Mouse (Mus musculus): ENCODE data around the gene Dusp13. TPM values are rescaled to one million over a fixed set of nuclear protein-coding genes. Genes with fewer than 3 reads are reported as not detected.
A peak's percentile ranks its signal among the peaks of the same experiment; 100 is the strongest.

Gene Dusp13
- total and polyA plus RNA-seq, 3 experiments: 0.45 to 0.70 (median 0.48) TPM

DNA sequence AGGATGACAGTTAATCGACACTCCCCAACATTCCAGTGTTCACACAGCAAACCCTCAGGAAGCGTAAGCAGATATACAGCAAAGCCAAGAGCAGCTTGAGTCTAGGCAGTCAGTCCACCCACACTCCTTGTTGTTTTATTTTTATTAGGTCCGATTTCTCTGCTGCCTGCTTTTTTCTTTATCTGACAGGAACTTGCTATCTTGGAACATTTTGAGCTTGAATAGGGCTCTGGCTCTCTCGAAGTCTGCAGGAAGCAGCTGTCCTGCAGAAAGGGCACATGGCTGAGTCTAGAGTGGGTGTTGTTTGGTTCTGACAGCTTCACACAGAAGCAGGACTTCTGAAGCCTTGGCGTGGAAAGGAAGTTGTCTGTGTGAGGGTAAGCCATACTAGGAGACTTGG lies 47.7 kb downstream of the Dusp13 start:
- Histone ChIP-seq H3K4me1 (ENCODE audit: control insufficient read depth, insufficient read depth, low read length) (peaks cover 11% of the 10 kb centered on the region), H3K79me2 (replicated peaks; ENCODE audit: control insufficient read depth, insufficient read depth, low read length) (no peaks in the 10 kb centered on the region), H3K27ac (no peak overlapping the region), H3K9ac (ENCODE audit: low read depth, low read length) (no peak overlapping the region), H3K36me3 (ENCODE audit: control insufficient read depth, insufficient read depth, low read length) (no peaks in the 10 kb centered on the region), H3K4me3 (no peak overlapping the region), H3K27me3 (ENCODE audit: control insufficient read depth, insufficient read depth, low read length) (no peaks in the 10 kb centered on the region)
- TF ChIP-seq CTCF (IDR thresholded peaks at IDR 0.05) (no peak), POLR2A (IDR thresholded peaks at IDR 0.05; ENCODE audit: insufficient read depth, low read depth, low read length) (no peak), EP300 (IDR thresholded peaks at IDR 0.05; ENCODE audit: insufficient read depth, low read depth, low read length) (0 out of 2 replicates have a peak, but pooled peaks have one; percentile 47)
- intact Hi-C loops (cut with DNase I): no loop called here
- WGBS: 21% methylated on average over 5 of the region's 5 CpGs
- peak in 1 of 2 experiments; percentile 30 for DNase-seq

GRCm38 (mm10) chr14:21702691-21703090 lies 48.3 kb downstream of the Dusp13 start:
- intact Hi-C loops (cut with DNase I): no loop called here
- H3K4me1 ChIP-seq (ENCODE audit: control insufficient read depth, insufficient read depth, low read length): peaks cover 11% of the 10 kb centered on the region
- TF ChIP-seq POLR2A (IDR thresholded peaks at IDR 0.05; ENCODE audit: insufficient read depth, low read depth, low read length): no peak
- no peak for TF ChIP-seq CTCF (IDR thresholded peaks at IDR 0.05)
- no peak for TF ChIP-seq EP300 (IDR thresholded peaks at IDR 0.05; ENCODE audit: insufficient read depth, low read depth, low read length)
- no peaks in the 10 kb centered on the region for H3K27me3 ChIP-seq (ENCODE audit: control insufficient read depth, insufficient read depth, low read length)
- DNase-seq: no peak
- H3K9ac ChIP-seq (ENCODE audit: low read depth, low read length): no peak overlapping the region
- H3K4me3 ChIP-seq: no peak overlapping the region
- WGBS: 67% methylated on average over 8 of the region's 8 CpGs
- no peak overlapping the region for H3K27ac ChIP-seq
- no peaks in the 10 kb centered on the region for H3K36me3 ChIP-seq (ENCODE audit: control insufficient read depth, insufficient read depth, low read length)
- no peaks in the 10 kb centered on the region for H3K79me2 ChIP-seq (replicated peaks; ENCODE audit: control insufficient read depth, insufficient read depth, low read length)

GRCm38 (mm10) chr14:21696186-21696830 lies 54.7 kb downstream of the Dusp13 start:
- DNase-seq: no peak
- WGBS: 93% methylated on average over 7 of the region's 7 CpGs
- Histone ChIP-seq H3K27ac (no peak overlapping the region), H3K9ac (ENCODE audit: low read depth, low read length) (no peak overlapping the region), H3K4me1 (ENCODE audit: control insufficient read depth, insufficient read depth, low read length) (no peaks in the 10 kb centered on the region), H3K36me3 (ENCODE audit: control insufficient read depth, insufficient read depth, low read length) (no peaks in the 10 kb centered on the region), H3K79me2 (replicated peaks; ENCODE audit: control insufficient read depth, insufficient read depth, low read length) (no peaks in the 10 kb centered on the region), H3K27me3 (ENCODE audit: control insufficient read depth, insufficient read depth, low read length) (no peaks in the 10 kb centered on the region), H3K4me3 (no peak overlapping the region)
- intact Hi-C loops (cut with DNase I): no loop called here
- TF ChIP-seq CTCF (IDR thresholded peaks at IDR 0.05) (no peak), EP300 (IDR thresholded peaks at IDR 0.05; ENCODE audit: insufficient read depth, low read depth, low read length) (no peak), POLR2A (IDR thresholded peaks at IDR 0.05; ENCODE audit: insufficient read depth, low read depth, low read length) (no peak)

GRCm38 (mm10) chr14:21695020-21695419 lies 56.0 kb downstream of the Dusp13 start:
- Histone ChIP-seq H3K36me3 (ENCODE audit: control insufficient read depth, insufficient read depth, low read length) (no peaks in the 10 kb centered on the region), H3K9ac (ENCODE audit: low read depth, low read length) (no peak overlapping the region), H3K27ac (no peak overlapping the region), H3K79me2 (replicated peaks; ENCODE audit: control insufficient read depth, insufficient read depth, low read length) (no peaks in the 10 kb centered on the region), H3K4me3 (no peak overlapping the region), H3K4me1 (ENCODE audit: control insufficient read depth, insufficient read depth, low read length) (no peaks in the 10 kb centered on the region), H3K27me3 (ENCODE audit: control insufficient read depth, insufficient read depth, low read length) (no peaks in the 10 kb centered on the region)
- intact Hi-C loops (cut with DNase I): no loop called here
- no peak for TF ChIP-seq CTCF (IDR thresholded peaks at IDR 0.05)
- no peak for TF ChIP-seq EP300 (IDR thresholded peaks at IDR 0.05; ENCODE audit: insufficient read depth, low read depth, low read length)
- no peak for TF ChIP-seq POLR2A (IDR thresholded peaks at IDR 0.05; ENCODE audit: insufficient read depth, low read depth, low read length)
- no peak for DNase-seq
- WGBS: 57% methylated on average over 6 of the region's 6 CpGs

DNA sequence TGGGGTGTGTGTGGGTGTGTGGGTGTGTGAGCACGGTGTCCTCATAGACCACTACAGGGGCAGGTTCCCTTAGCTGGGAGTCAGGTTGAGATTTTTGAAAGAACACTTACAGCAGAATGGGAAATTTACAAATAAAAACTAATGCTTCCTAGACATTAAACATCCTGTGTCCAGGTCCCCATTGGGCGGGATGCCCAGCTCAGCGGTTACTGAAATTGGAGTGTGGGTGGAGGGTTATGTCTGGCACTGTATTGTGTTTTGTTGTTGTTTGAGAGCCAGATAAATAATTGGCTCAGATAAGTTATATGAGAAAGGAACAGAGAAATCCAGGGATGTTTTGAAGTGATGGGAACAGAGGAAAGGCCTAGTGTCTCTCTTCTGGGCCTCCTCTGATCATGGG lies 59.9 kb downstream of the Dusp13 start:
- no peak for DNase-seq
- WGBS: 72% methylated on average over 3 of the region's 3 CpGs
- Histone ChIP-seq H3K4me3 (no peak overlapping the region), H3K27ac (no peak overlapping the region), H3K27me3 (ENCODE audit: control insufficient read depth, insufficient read depth, low read length) (peaks cover 3% of the 10 kb centered on the region; the same call in 1 of the 2 replicates), H3K79me2 (replicated peaks; ENCODE audit: control insufficient read depth, insufficient read depth, low read length) (no peaks in the 10 kb centered on the region), H3K9ac (ENCODE audit: low read depth, low read length) (no peak overlapping the region), H3K36me3 (ENCODE audit: control insufficient read depth, insufficient read depth, low read length) (no peaks in the 10 kb centered on the region), H3K4me1 (ENCODE audit: control insufficient read depth, insufficient read depth, low read length) (no peaks in the 10 kb centered on the region)
- TF ChIP-seq CTCF (IDR thresholded peaks at IDR 0.05) (no peak), EP300 (IDR thresholded peaks at IDR 0.05; ENCODE audit: insufficient read depth, low read depth, low read length) (no peak)
- intact Hi-C loops (cut with DNase I): no loop called here

DNA sequence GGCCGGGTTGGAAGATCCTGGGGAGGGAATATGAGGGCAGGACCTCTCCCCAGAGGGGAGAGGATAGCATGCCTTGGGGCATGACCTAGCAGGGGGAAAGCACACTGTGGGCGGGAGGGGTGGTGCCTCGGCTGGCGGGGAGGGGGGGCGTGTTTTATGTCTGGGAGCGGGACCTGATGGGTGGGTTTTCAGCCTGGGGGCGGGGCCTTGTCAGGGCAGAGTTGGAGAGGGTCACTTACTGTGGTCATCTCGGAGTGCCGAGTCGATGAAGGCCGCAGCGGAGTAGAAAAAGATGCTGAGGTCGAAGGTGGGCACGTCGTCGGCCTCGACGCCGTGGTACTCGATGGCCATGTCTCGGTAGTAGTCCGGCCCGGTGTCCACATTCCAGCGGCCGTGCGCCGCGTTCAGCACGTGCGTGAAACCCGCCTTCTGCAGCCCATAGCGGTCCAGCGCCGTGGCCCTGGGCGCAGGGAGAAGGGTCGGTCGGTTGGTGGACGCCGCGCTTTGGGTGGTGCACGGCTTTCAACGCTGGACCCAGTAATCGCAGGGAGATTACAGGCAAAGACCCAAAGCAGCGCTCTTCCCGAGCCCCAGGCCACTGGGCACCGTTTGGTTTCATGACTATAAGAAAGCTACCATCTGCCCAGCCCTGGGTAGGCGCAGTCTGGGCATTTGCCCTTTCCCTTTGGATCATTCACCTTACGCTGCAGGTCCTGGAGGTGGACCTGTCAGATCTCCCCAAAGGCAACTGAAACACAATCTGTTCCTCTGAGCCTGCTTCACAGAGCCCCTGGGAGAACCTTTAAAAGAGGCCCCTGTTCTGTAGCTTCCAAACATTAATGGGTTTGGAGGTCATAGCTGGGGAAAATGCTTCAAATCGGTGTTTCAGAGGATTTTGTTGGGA lies 64.4 kb downstream of the Dusp13 start:
- Histone ChIP-seq H3K79me2 (replicated peaks; ENCODE audit: control insufficient read depth, insufficient read depth, low read length) (no peaks in the 10 kb centered on the region), H3K4me1 (ENCODE audit: control insufficient read depth, insufficient read depth, low read length) (no peaks in the 10 kb centered on the region), H3K4me3 (no peak overlapping the region), H3K9ac (ENCODE audit: low read depth, low read length) (no peak overlapping the region), H3K27ac (no peak overlapping the region), H3K27me3 (ENCODE audit: control insufficient read depth, insufficient read depth, low read length) (peaks cover 3% of the 10 kb centered on the region; the same call in 1 of the 2 replicates), H3K36me3 (ENCODE audit: control insufficient read depth, insufficient read depth, low read length) (no peaks in the 10 kb centered on the region)
- WGBS: 24% methylated on average over 47 of the region's 49 CpGs
- intact Hi-C loops (cut with DNase I): no loop called here
- no peak for TF ChIP-seq CTCF (IDR thresholded peaks at IDR 0.05)
- TF ChIP-seq POLR2A (IDR thresholded peaks at IDR 0.05; ENCODE audit: insufficient read depth, low read depth, low read length): no peak
- TF ChIP-seq EP300 (IDR thresholded peaks at IDR 0.05; ENCODE audit: insufficient read depth, low read depth, low read length): no peak
- no peak for DNase-seq
